Mouse (Mus musculus) MEL (cell line): Measurements from ENCODE around the gene Gm20605.

Experiments
- BHLHE40 ChIP-seq: IDR thresholded peaks from 2 replicates; pipeline ENCODE4 v1.6.1; 2012; ENCODE audit warnings: low read depth, mild to moderate bottlenecking, inconsistent platforms, low read length, improper control_type of control experiment, borderline replicate concordance
- CTCF ChIP-seq, 3 experiments: IDR thresholded peaks in 2 of 3; conservative IDR thresholded peaks in 1 of 3; 2 replicates each; pipeline ENCODE4 v1.5.1; 2011 to 2012; ENCODE audit warnings: low read length in 3 of 3, low read depth in 2 of 3, mild to moderate bottlenecking in 2 of 3, improper control_type of control experiment in 1 of 3, inconsistent platforms in 1 of 3, mixed read lengths in 1 of 3, moderate library complexity in 1 of 3; ENCODE audit not compliant: control insufficient read depth in 1 of 3, insufficient read depth in 1 of 3, poor library complexity in 1 of 3, severe bottlenecking in 1 of 3
- EP300 ChIP-seq, 2 experiments: IDR thresholded peaks; 2 replicates each; pipeline ENCODE4 v1.6.1; 2011; ENCODE audit warnings: improper control_type of control experiment in 2 of 2, low read length in 2 of 2, low read depth in 1 of 2, mild to moderate bottlenecking in 1 of 2
- MAX ChIP-seq: IDR thresholded peaks from 2 replicates; pipeline ENCODE4 v1.6.1; 2011; ENCODE audit warnings: low read length, improper control_type of control experiment
- MEF2A ChIP-seq: IDR thresholded peaks from 2 replicates; pipeline ENCODE4 v1.6.1; 2014; ENCODE audit warnings: low read depth, mild to moderate bottlenecking, inconsistent platforms, low read length, improper control_type of control experiment; ENCODE audit not compliant: poor library complexity, insufficient replicate concordance, severe bottlenecking; ENCODE audit errors: extremely low read depth
- POLR2A ChIP-seq, 2 experiments: IDR thresholded peaks; 2 replicates each; pipeline ENCODE4 v1.6.1; 2011 to 2012; ENCODE audit warnings: low read length in 2 of 2, mild to moderate bottlenecking in 2 of 2, control low read depth in 1 of 2, improper control_type of control experiment in 1 of 2, low read depth in 1 of 2, moderate library complexity in 1 of 2; ENCODE audit not compliant: control insufficient read depth in 1 of 2, insufficient read depth in 1 of 2, poor library complexity in 1 of 2
- TAL1 ChIP-seq: IDR thresholded peaks from 2 replicates; pipeline ENCODE4 v1.6.1; 2012; ENCODE audit warnings: mild to moderate bottlenecking, inconsistent platforms, low read length, moderate library complexity, mixed read lengths

- TF ChIP-seq EP300 (IDR thresholded peaks at IDR 0.05; ENCODE audit: low read depth in 1 of 2, low read length in 2 of 2), result peak in 1 of 2 experiments; percentile 70; a peak in 2 of 4 replicates
- peak in 1 of 3 experiments; percentile 11; a peak in 1 of 6 replicates for TF ChIP-seq CTCF (IDR thresholded peaks at IDR 0.05 in 2 of 3, conservative IDR thresholded peaks at IDR 0.05 in 1 of 3; ENCODE audit: control insufficient read depth in 1 of 3, insufficient read depth in 1 of 3, low read depth in 2 of 3, low read length in 3 of 3, poor library complexity in 1 of 3, severe bottlenecking in 1 of 3)
- no peak for TF ChIP-seq TAL1
- TF ChIP-seq MAX, result no peak; the same call in 1 of the 2 replicates
- peak; percentile 76 to 93 for TF ChIP-seq POLR2A (IDR thresholded peaks at IDR 0.05; ENCODE audit: control insufficient read depth in 1 of 2, insufficient read depth in 1 of 2, low read depth in 1 of 2, low read length in 2 of 2, poor library complexity in 1 of 2)
- 0 out of 2 replicates have a peak, but pooled peaks have one; percentile 45 for TF ChIP-seq BHLHE40
- TF ChIP-seq MEF2A, result no peak
Measured at GRCm38 (mm10) chr5:137628498-137629305, at the start of gene Gm20605, which contains the start of the genes Fbxo24 and Lrch4.
